Mouse (Mus musculus) kidney, adult 2 months (tissue): ENCODE data around the gene Abcc9.

Source experiments
- CTCF ChIP-seq: fragments of 200-500 bp; conservative IDR thresholded peaks from 2 replicates; pipeline ENCODE4 v1.5.1; 2011; ENCODE audit warnings: low read depth, mild to moderate bottlenecking, control low read depth, low read length, moderate library complexity, mixed read lengths; ENCODE audit not compliant: insufficient read depth, insufficient read length
- POLR2A ChIP-seq: fragments of 200-500 bp; IDR thresholded peaks from one replicate; pipeline ENCODE4 v1.6.1; 2011; ENCODE audit warnings: low read depth, low read length, control low read depth

- no peak for TF ChIP-seq CTCF
- no peak for TF ChIP-seq POLR2A
These were observed 12.9 kb upstream of the Abcc9 start for GRCm38 (mm10) chr6:142715026-142715425.
